In genomic region chr12:108249522-108249921, GRCm38 (mm10) we compare ENCODE assay signal across 9 mouse cellular contexts. TPM values are rescaled to one million over a fixed set of nuclear protein-coding genes. Genes with fewer than 3 reads are reported as not detected.
DNase-seq lines count a peak whose midpoint lies in the region; ATAC-seq and TF ChIP-seq lines count a peak whose summit lies in the region.
"Had no signal": no experiment of that assay in that cellular context is flagged by ENCODE, and none has a peak within 500 bp of the region (broad histone marks: within the 10 kb centered on the region; RNA-seq: fewer than 3 reads in every experiment).

No protein-coding gene starts in this region.

- peak overlapping the region; percentile 43 for H3K4me2 ChIP-seq in heart, postnatal 0 days (ENCODE audit: low read depth, low read length)

- peak; percentile 5; the same call in 1 of the 2 replicates for ATAC-seq in heart, postnatal 0 days (ENCODE audit: insufficient read depth, low read depth)
- ATAC-seq in cerebellum, adult (ENCODE audit: insufficient number of reproducible peaks, low FRiP score, low TSS enrichment) = no peak
- ATAC-seq: Patski had no signal

- H3K36me3 ChIP-seq in heart, postnatal 0 days (replicated peaks; ENCODE audit: control insufficient read depth, insufficient read depth, low read length) = no peaks in the 10 kb centered on the region

- WGBS in heart, postnatal 0 days = 14% methylated on average over 10 of the region's 10 CpGs
- 18% methylated on average over 10 of the region's 10 CpGs for WGBS in large intestine, adult 2 months

- TF ChIP-seq EP300 in heart, postnatal 0 days (IDR thresholded peaks at IDR 0.05; ENCODE audit: low read depth) = no peak

- H3K4me1 ChIP-seq in heart, postnatal 0 days (ENCODE audit: control insufficient read depth, insufficient read depth) = peaks cover 71% of the 10 kb centered on the region

- DNase-seq in ovary, adult 18-20 months (ENCODE audit: low spot score) = peak; percentile 72
- DNase-seq in ovary, postnatal 10 days (ENCODE audit: low spot score) = no peak
- no peak for DNase-seq in heart, postnatal 0 days (ENCODE audit: low spot score)
- DNase-seq in large intestine, adult 2 months (ENCODE audit: low read depth, low spot score) = peak; percentile 95
- DNase-seq in ovary, postnatal 36 days (ENCODE audit: low spot score) = peak; percentile 71
- no peak for DNase-seq in layer of hippocampus, adult 11-12 months (ENCODE audit: low spot score)
- no peak for DNase-seq in right cerebral cortex, postnatal 4 days

- H3K27me3 ChIP-seq in heart, postnatal 0 days (ENCODE audit: control insufficient read depth, insufficient read depth, low read length) = no peaks in the 10 kb centered on the region
- H3K27me3 ChIP-seq: Patski had no signal

- 0 out of 2 replicates have a peak overlapping the region, but pooled peaks have one; percentile 0 for H3K9ac ChIP-seq in heart, postnatal 0 days (replicated peaks; ENCODE audit: low read depth, low read length)

- H3K27ac ChIP-seq in heart, postnatal 0 days (ENCODE audit: low read depth) = peak overlapping the region; percentile 46

- H3K4me3 ChIP-seq in heart, postnatal 0 days (ENCODE audit: low read depth, low read length) = 0 out of 2 replicates have a peak overlapping the region, but pooled peaks have one; percentile 14

- H3K9me3 ChIP-seq in heart, postnatal 0 days (replicated peaks; ENCODE audit: control insufficient read depth, low read length) = no peaks in the 10 kb centered on the region

- no peak for TF ChIP-seq CTCF in heart, postnatal 0 days (IDR thresholded peaks at IDR 0.05; ENCODE audit: low read depth)

RNA-seq across cellular contexts. Expression of gene Ccdc85c, which starts 25.7 kb away (rescaled TPM):
- total RNA-seq in heart, postnatal 0 days (2014; rRNA removed; ENCODE audit: low replicate concordance) = 44.7 and 56.2 TPM in 2 replicates
- polyA plus RNA-seq in heart, postnatal 0 days (2015; fragmentation: Nextera tagmentation; extraction: Ambion mirVana) = 6.9 and 7.8 TPM in 2 replicates
- 40.1 and 49.3 TPM in 2 replicates for polyA plus RNA-seq in large intestine, adult 2 months (2012; rRNA removed)

RNA-seq across cellular contexts. Expression of gene Hhipl1, which starts 56.5 kb away (rescaled TPM):
- total RNA-seq in heart, postnatal 0 days (2014; rRNA removed; ENCODE audit: low replicate concordance) = 0.70 and 5.0 TPM in 2 replicates
- 0.58 and 0.61 TPM in 2 replicates for polyA plus RNA-seq in heart, postnatal 0 days (2015; fragmentation: Nextera tagmentation; extraction: Ambion mirVana)
- polyA plus RNA-seq in large intestine, adult 2 months (2012; rRNA removed) = 0.40 and 0.66 TPM in 2 replicates

Comparison
In these comparisons a context has a peak if more than half of its experiments do, and no peak if none do; other contexts are left out.
1. DNase-seq: peak in ovary, adult 18-20 months (single experiment), large intestine, adult 2 months (single experiment) and ovary, postnatal 36 days (single experiment); none in ovary, postnatal 10 days (single experiment), heart, postnatal 0 days (single experiment), layer of hippocampus, adult 11-12 months (single experiment) and right cerebral cortex, postnatal 4 days (single experiment).